Mouse (Mus musculus) CH12.LX (cell line): ENCODE data around the gene Tmem178. TPM values are rescaled to one million over a fixed set of nuclear protein-coding genes. Genes with fewer than 3 reads are reported as not detected.

Experiments
- DNase-seq: peaks from one replicate; pipeline ENCODE4 v3.0.0-alpha.2; 2013; ENCODE audit errors: extremely low read depth
- H3K27ac ChIP-seq: 2 replicates; pipeline ENCODE4 v1.5.1; 2012; ENCODE audit warnings: low read depth, mild to moderate bottlenecking, control low read depth, moderate library complexity; ENCODE audit not compliant: insufficient read depth
- H3K27me3 ChIP-seq: replicated peaks from 2 replicates; pipeline ENCODE3; 2012; ENCODE audit warnings: inconsistent platforms
- H3K36me3 ChIP-seq, 2 experiments: replicated peaks in 1 of 2; 2 replicates each; pipeline versions ENCODE3 to v1.6.1; 2012; ENCODE audit warnings: inconsistent platforms in 1 of 2, low read length in 1 of 2, mild to moderate bottlenecking in 1 of 2, mixed read lengths in 1 of 2, moderate library complexity in 1 of 2; ENCODE audit not compliant: control insufficient read depth in 1 of 2, insufficient read depth in 1 of 2
- H3K4me1 ChIP-seq, 2 experiments: 2 replicates each; pipeline ENCODE4 v1.6.1; 2012; ENCODE audit warnings: inconsistent platforms in 1 of 2, moderate library complexity in 1 of 2; ENCODE audit not compliant: insufficient read depth in 2 of 2, control insufficient read depth in 1 of 2
- H3K4me2 ChIP-seq: 2 replicates; pipeline ENCODE4 v1.6.1; 2012; ENCODE audit warnings: low read depth, mild to moderate bottlenecking, control low read depth; ENCODE audit not compliant: poor library complexity, insufficient read depth, severe bottlenecking
- H3K4me3 ChIP-seq, 3 experiments: fragments of 150-350 bp in 1 of 3; sonication (generic) in 1 of 3; replicated peaks in 1 of 3; 2 replicates each; pipeline versions ENCODE3 to v1.5.1; 2011 to 2012; ENCODE audit warnings: low read depth in 2 of 3, low read length in 2 of 3, mild to moderate bottlenecking in 2 of 3, moderate library complexity in 2 of 3, control low read depth in 1 of 3, improper control_type of control experiment in 1 of 3, inconsistent platforms in 1 of 3, mixed read lengths in 1 of 3; ENCODE audit not compliant: poor library complexity in 1 of 3
- H3K79me2 ChIP-seq: replicated peaks from 2 replicates; pipeline ENCODE4 v1.6.1; 2012; ENCODE audit warnings: mild to moderate bottlenecking, moderate library complexity; ENCODE audit not compliant: control insufficient read depth, poor library complexity, insufficient read depth, severe bottlenecking; ENCODE audit errors: extremely low read depth
- H3K9ac ChIP-seq: 2 replicates; pipeline ENCODE4 v1.6.1; 2012; ENCODE audit warnings: low read depth, mild to moderate bottlenecking, control low read depth, moderate library complexity; ENCODE audit not compliant: insufficient read depth
- H3K9me3 ChIP-seq: replicated peaks from 2 replicates; pipeline ENCODE3; 2012; ENCODE audit warnings: low read length, inconsistent platforms, mixed read lengths
- BHLHE40 ChIP-seq: IDR thresholded peaks from 2 replicates; pipeline ENCODE4 v1.6.1; 2011; ENCODE audit warnings: mild to moderate bottlenecking, low read depth, low read length, improper control_type of control experiment
- CHD1 ChIP-seq: IDR thresholded peaks from 2 replicates; pipeline ENCODE4 v1.6.1; 2012; ENCODE audit warnings: low read depth, low read length, improper control_type of control experiment, inconsistent platforms
- CHD2 ChIP-seq: IDR thresholded peaks from 2 replicates; pipeline ENCODE4 v1.6.1; 2011; ENCODE audit warnings: low read length, improper control_type of control experiment
- GABPA ChIP-seq: IDR thresholded peaks from 2 replicates; pipeline ENCODE4 v1.6.1; 2012; ENCODE audit warnings: low read depth, low read length, improper control_type of control experiment, inconsistent platforms; ENCODE audit not compliant: insufficient replicate concordance
- HCFC1 ChIP-seq: IDR thresholded peaks from 2 replicates; pipeline ENCODE4 v1.6.1; 2012; ENCODE audit warnings: low read depth, mild to moderate bottlenecking, inconsistent platforms, low read length, improper control_type of control experiment
- IRF4 ChIP-seq: IDR thresholded peaks from 2 replicates; pipeline ENCODE4 v1.6.1; 2014; ENCODE audit warnings: low read depth, mild to moderate bottlenecking, inconsistent platforms, low read length, improper control_type of control experiment
- JUND ChIP-seq: conservative IDR thresholded peaks from 2 replicates; pipeline ENCODE4 v1.6.1; 2011; ENCODE audit warnings: low read depth, low read length, improper control_type of control experiment
- MAX ChIP-seq: IDR thresholded peaks from 2 replicates; pipeline ENCODE4 v1.6.1; 2011; ENCODE audit warnings: low read length, improper control_type of control experiment
- MAZ ChIP-seq: IDR thresholded peaks from 2 replicates; pipeline ENCODE4 v1.6.1; 2012; ENCODE audit warnings: low read depth, mild to moderate bottlenecking, inconsistent platforms, low read length, improper control_type of control experiment, moderate library complexity
- MEF2A ChIP-seq: IDR thresholded peaks from 2 replicates; pipeline ENCODE4 v1.6.1; 2014; ENCODE audit warnings: low read depth, mild to moderate bottlenecking, inconsistent platforms, low read length, improper control_type of control experiment, borderline replicate concordance
- MYC ChIP-seq: IDR thresholded peaks from 2 replicates; pipeline ENCODE4 v1.6.1; 2011; ENCODE audit warnings: low read depth, mild to moderate bottlenecking, improper control_type of control experiment, low read length
- NELFE ChIP-seq: IDR thresholded peaks from 2 replicates; pipeline ENCODE4 v1.6.1; 2011; ENCODE audit warnings: low read depth, low read length, improper control_type of control experiment
- NRF1 ChIP-seq: IDR thresholded peaks from 2 replicates; pipeline ENCODE4 v1.6.1; 2014; ENCODE audit warnings: low read depth, mild to moderate bottlenecking, inconsistent platforms, low read length, improper control_type of control experiment, moderate library complexity
- PAX5 ChIP-seq: IDR thresholded peaks from 2 replicates; pipeline ENCODE4 v1.6.1; 2012; ENCODE audit warnings: low read length, inconsistent platforms, mixed read lengths
- POLR2A ChIP-seq: IDR thresholded peaks from 2 replicates; pipeline ENCODE4 v1.6.1; 2011; ENCODE audit warnings: low read depth, mild to moderate bottlenecking, improper control_type of control experiment, low read length
- POLR2AphosphoS2 ChIP-seq: IDR thresholded peaks from 2 replicates; pipeline ENCODE4 v1.6.1; 2011; ENCODE audit warnings: low read depth, low read length, improper control_type of control experiment
- RAD21 ChIP-seq: IDR thresholded peaks from 2 replicates; pipeline ENCODE4 v1.6.1; 2011; ENCODE audit warnings: low read depth, mild to moderate bottlenecking, low read length, improper control_type of control experiment, moderate library complexity
- SIN3A ChIP-seq: IDR thresholded peaks from 2 replicates; pipeline ENCODE4 v1.6.1; 2012; ENCODE audit warnings: low read length, improper control_type of control experiment, inconsistent platforms
- TBP ChIP-seq: conservative IDR thresholded peaks from 2 replicates; pipeline ENCODE4 v1.6.1; 2011; ENCODE audit warnings: low read depth, low read length, improper control_type of control experiment
- TCF12 ChIP-seq: IDR thresholded peaks from 2 replicates; pipeline ENCODE4 v1.6.1; 2014; ENCODE audit warnings: low read depth, mild to moderate bottlenecking, inconsistent platforms, low read length, improper control_type of control experiment
- UBTF ChIP-seq: IDR thresholded peaks from 2 replicates; pipeline ENCODE4 v1.6.1; 2012; ENCODE audit warnings: low read depth, mild to moderate bottlenecking, inconsistent platforms, low read length, improper control_type of control experiment, moderate library complexity
- USF1 ChIP-seq: IDR thresholded peaks from 2 replicates; pipeline ENCODE4 v1.6.1; 2014; ENCODE audit warnings: low read depth, mild to moderate bottlenecking, inconsistent platforms, low read length, improper control_type of control experiment
- USF2 ChIP-seq: conservative IDR thresholded peaks from 2 replicates; pipeline ENCODE4 v1.6.1; 2011; ENCODE audit warnings: low read depth, low read length, improper control_type of control experiment
- ZC3H11A ChIP-seq: IDR thresholded peaks from 2 replicates; pipeline ENCODE4 v1.6.1; 2012; ENCODE audit warnings: low read depth, mild to moderate bottlenecking, inconsistent platforms, low read length, improper control_type of control experiment
- ZKSCAN1 ChIP-seq: IDR thresholded peaks from 2 replicates; pipeline ENCODE4 v1.6.1; 2012; ENCODE audit warnings: low read depth, inconsistent platforms, low read length, improper control_type of control experiment, borderline replicate concordance
- ZMIZ1 ChIP-seq: IDR thresholded peaks from 2 replicates; pipeline ENCODE4 v1.6.1; 2012; ENCODE audit warnings: low read depth, mild to moderate bottlenecking, inconsistent platforms, low read length, improper control_type of control experiment
- dilution Hi-C: fragments of 300-500 bp; cut with MboI; formaldehyde crosslinking; loops from 2 replicates; pipeline ENCODE4 v1.14.3; 2020; ENCODE audit warnings: low sequenced_read_pairs; ENCODE audit not compliant: extremely low pct_unique_long_range_greater_than_20kb, extremely low pct_ligation_motif_present
- in situ Hi-C: fragments of 300-500 bp; cut with MboI; formaldehyde crosslinking; loops from 3 replicates; pipeline ENCODE4 v1.14.3; 2019; ENCODE audit warnings: low sequenced_read_pairs, low pct_ligation_motif_present, low pct_unique_long_range_greater_than_20kb, mixed read lengths
- polyA plus RNA-seq: library from polyadenylated mRNA; unstranded; fragments of >175 nt; gene quantifications from 2 replicates; pipeline ENCODE4 v1.2.1, GENCODE M21; 2012; ENCODE audit warnings: low read depth; ENCODE audit not compliant: insufficient read length
- total RNA-seq, 2 experiments: library from RNA; depleted of rRNA; stranded (reverse); fragments of 300-350 nt in 1 of 2; fragments of >200 nt in 1 of 2; gene quantifications; 2 replicates each; pipeline ENCODE4 v1.2.3; 2012 to 2014

Gene Tmem178
- total and polyA plus RNA-seq, 3 experiments: not detected

DNA sequence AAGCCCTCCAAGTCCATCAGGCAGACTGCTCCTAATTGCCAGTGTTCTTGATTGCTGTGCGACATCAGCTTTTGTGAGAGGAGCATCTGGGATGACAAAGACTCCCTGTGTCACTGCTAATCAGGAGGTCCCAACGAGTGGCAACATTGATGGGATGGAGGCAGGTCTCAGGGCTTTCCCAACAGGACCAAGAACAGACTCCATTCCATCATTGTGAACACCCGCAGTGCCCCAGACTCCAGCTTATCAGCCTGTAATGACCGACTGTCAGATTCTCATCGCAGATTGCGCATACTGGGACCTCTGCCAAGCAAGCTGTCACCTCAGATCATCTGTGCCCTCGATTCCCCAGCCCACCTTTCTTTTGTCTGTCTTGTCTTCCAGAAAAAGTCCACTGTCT lies 7.9 kb downstream of the Tmem178 start:
- Histone ChIP-seq H3K36me3 (no peaks in the 10 kb centered on the region), H3K9me3 (no peaks in the 10 kb centered on the region), H3K4me3 (no peak overlapping the region), H3K9ac (no peak overlapping the region), H3K4me2 (no peak overlapping the region), H3K4me1 (peaks cover 0 to 13% of the 10 kb centered on the region in 2 experiments; a peak in 2 of 4 replicates), H3K79me2 (no peaks in the 10 kb centered on the region)
- in situ Hi-C loops: no loop called here
- no peak for DNase-seq
- TF ChIP-seq MYC (no peak), ZC3H11A (no peak), JUND (no peak), USF2 (no peak), TCF12 (no peak), CHD1 (no peak), SIN3A (no peak), TBP (no peak), HCFC1 (no peak), PAX5 (no peak), MAX (no peak), UBTF (no peak), BHLHE40 (no peak), GABPA (no peak), POLR2A (no peak), NRF1 (no peak), USF1 (no peak), CHD2 (no peak), ZKSCAN1 (no peak)
- TF ChIP-seq, all 38 proteins: peak for 0
- H3K27ac ChIP-seq: no peak overlapping the region
- H3K27me3 ChIP-seq: no peaks in the 10 kb centered on the region
- dilution Hi-C loops: no loop called here

DNA sequence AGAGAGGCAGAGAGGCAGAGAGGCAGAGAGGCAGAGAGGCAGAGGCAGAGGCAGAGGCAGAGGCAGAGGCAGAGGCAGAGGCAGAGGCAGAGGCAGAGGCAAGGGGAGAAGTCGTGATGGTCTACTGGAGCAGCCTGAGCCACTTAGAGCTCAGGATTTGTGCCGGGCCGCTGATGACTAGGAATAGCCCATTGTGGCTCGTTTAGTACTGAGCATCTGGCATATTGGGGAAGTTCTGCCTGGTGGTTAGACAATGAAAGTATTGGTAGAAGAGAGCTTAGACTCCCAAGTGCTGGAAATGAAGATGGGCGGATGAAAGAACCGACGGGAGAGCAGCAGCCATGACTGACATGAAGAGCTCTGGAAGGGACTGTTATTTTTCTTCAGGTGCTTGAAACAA lies 11.0 kb downstream of the Tmem178 start:
- Histone ChIP-seq H3K9me3 (no peaks in the 10 kb centered on the region), H3K27ac (no peak overlapping the region), H3K9ac (no peak overlapping the region), H3K79me2 (no peaks in the 10 kb centered on the region), H3K36me3 (no peaks in the 10 kb centered on the region), H3K4me3 (no peak overlapping the region), H3K4me1 (peaks cover 0 to 13% of the 10 kb centered on the region in 2 experiments; a peak in 2 of 4 replicates), H3K27me3 (no peaks in the 10 kb centered on the region), H3K4me2 (no peak overlapping the region)
- dilution Hi-C loops: no loop called here
- TF ChIP-seq BHLHE40: no peak
- TF ChIP-seq UBTF: no peak
- no peak for TF ChIP-seq JUND
- no peak for TF ChIP-seq MEF2A
- no peak for TF ChIP-seq MAX
- TF ChIP-seq RAD21: no peak
- TF ChIP-seq POLR2A: no peak
- TF ChIP-seq MAZ: no peak
- no peak for TF ChIP-seq NRF1
- TF ChIP-seq NELFE: no peak
- no peak for TF ChIP-seq POLR2AphosphoS2
- no peak for TF ChIP-seq ZMIZ1
- no peak for TF ChIP-seq IRF4
- no peak for DNase-seq
- in situ Hi-C loops: no loop called here
